Mouse (Mus musculus): ENCODE results near the gene Olfr640.

The Olfr640 gene

DNA sequence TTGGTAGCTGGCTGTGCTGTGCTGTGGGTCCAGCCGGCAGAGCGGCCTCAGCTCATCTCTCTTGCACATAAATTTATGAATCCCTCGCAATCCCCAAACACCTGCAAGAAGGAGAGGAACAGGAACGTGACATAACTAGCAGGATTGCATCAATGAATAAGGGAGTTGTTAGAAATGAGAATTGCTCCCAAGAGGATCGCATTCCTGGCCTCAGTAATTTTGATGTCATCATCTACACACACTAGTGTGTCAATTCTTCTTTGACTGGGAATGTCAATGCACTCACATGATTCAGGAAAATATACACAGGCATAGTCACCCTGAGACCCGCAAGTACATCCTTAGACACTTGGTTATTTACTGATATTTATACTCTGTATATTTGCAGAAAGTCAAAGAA is at the start of gene Olfr640:
Olfr640 (minus strand) TSS at position 101 of the 400 bp plus-strand sequence.
- no peak for DNase-seq (ENCODE audit: low spot score)

DNA sequence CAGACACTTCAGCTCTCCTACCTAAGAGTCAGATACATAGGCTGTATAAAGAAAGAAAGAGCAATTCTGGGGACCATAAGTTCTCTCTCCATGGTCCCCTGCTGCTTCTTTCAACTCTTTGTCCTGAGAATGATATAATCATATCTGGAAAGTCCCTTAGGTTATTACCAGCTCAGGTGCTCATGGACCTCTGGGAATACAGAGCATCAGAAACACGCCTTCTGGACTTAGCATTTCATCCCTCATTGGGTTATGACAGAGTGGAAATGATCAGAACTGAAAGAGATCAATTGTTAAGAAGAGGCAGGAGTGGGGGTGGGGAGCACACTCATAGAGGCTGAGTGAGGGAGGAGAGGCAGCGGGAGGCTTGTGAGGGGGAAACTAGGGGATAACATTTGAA is 46.4 kb upstream of the Olfr640 start, which contains the start of gene Olfr644:
Olfr644 (minus strand) TSS at position 101 of the 400 bp plus-strand sequence.
- DNase-seq (ENCODE audit: low spot score): no peak

DNA sequence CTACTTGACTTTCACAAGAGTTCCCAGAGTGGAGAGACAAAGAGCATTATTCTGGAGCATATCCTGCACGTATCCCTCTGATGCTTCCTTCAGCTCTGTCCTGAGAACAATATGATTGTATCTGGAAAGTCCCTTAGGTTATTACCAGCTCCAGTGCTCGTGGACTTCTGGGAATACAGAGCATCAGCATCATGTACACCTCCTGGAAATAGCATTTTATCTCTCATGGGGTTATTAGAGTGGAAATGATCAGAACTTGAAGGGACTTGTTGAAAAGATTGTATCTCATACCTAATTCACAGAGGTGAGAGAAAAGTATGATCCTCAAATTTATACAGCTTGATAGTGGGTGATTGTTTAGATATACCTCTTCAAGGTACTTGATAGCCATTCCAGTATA is 36.0 kb upstream of the Olfr640 start, which contains the start of gene 4930516K23Rik:
4930516K23Rik (minus strand) TSS at position 101 of the 400 bp plus-strand sequence.
- DNase-seq (ENCODE audit: low spot score): no peak

DNA sequence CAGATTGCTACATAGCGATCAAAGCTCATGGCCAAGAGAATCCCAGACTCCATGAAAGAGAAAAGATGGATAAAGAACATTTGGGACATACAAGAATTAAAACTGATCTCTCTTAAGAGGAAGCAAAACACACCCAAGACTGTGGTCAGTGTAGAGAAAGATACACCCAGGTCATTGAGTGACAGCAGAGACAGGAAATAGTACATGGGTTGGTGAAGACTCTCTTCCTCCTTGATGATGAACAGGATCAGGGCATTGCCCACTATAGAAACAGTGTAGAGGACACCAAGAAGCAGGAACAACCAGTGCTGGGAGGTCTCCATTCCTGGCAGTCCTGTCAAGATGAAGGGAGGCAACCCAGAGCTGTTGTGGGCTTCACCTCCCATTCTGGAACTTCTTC is 33.8 kb upstream of the Olfr640 start:
- DNase-seq (ENCODE audit: low spot score): no peak

DNA sequence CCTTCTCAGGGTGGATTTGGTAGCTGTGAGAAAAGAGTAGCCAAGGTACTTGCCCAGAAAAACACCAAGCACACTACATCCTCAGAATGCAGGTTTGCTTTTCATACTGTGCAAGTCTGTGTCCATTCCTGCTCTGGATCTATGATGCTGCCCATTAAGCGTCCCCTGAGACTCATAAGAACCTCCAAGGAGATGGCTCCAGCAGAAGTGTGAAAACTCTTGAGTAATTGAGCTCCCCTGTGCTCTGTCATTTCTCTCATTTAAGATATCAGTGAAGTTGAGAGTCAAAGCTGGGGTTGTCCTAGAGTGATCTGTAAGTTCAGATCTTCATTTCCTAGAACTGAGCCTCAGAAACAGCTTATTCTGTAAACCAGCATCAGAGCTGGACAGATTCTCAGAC is 27.2 kb upstream of the Olfr640 start, which contains the start of gene Olfr642:
Olfr642 (minus strand) TSS at position 101 of the 400 bp plus-strand sequence.
- no peak for DNase-seq (ENCODE audit: low spot score)

DNA sequence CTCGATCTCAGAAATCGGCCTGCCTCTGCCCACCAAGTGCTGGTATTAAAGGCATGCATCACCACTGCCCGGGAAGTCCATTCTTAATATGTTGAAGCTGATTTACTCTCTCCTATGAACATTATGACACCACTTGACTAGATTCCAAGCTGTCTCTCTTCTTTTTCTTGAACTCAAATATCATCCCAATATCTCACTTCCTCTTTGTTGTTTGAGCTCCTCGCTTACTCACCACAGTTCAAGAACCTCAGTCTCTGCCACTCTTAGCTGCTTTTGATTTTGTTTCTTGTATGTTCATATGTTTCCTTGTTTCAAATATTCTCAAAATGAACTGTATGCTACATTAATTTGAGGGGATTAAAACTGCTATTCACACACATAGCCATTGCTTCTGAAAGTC is 25.4 kb upstream of the Olfr640 start:
- DNase-seq (ENCODE audit: low spot score): no peak

DNA sequence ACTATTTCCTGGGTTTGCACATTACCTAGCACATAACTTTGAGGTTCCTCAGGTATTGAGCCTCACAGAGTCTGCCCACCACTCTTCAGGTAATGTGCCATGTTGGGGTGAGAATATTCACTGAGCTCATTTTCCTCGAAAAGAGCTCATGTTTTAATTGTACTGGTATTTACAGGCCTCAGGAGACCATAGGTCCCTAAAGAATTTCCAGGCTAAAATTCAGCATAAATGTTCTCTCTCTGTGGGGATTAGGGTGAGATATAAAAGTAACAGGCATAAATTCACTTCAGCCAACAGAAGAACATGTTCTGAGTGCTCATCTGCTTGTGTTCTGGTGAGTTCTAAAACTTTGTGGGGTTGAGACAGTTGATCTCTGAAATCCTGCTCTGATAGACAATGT is 9.8 kb upstream of the Olfr640 start, which contains the start of gene Olfr641:
Olfr641 (plus strand) TSS at position 301 of the 400 bp plus-strand sequence.
- DNase-seq (ENCODE audit: low spot score): no peak

DNA sequence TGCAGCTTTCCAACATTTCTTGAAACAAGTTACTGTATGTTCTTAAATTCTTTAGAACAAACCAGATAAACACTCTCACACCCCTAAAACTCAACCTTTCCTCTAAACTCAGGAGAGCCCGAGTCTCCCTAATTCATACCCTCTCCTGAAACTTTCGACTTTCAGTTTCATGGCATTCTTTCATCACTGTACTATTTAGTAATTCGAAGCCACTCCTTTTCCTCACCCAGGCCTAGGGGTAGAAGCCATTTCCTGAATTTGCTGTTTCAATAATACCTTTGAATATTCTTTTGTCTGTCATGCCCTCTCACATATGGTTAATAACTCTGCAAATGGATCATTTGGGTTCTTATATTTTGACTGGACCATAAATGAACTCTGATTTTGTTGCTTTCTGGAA is 1.6 kb upstream of the Olfr640 start:
- DNase-seq (ENCODE audit: low spot score): no peak

DNA sequence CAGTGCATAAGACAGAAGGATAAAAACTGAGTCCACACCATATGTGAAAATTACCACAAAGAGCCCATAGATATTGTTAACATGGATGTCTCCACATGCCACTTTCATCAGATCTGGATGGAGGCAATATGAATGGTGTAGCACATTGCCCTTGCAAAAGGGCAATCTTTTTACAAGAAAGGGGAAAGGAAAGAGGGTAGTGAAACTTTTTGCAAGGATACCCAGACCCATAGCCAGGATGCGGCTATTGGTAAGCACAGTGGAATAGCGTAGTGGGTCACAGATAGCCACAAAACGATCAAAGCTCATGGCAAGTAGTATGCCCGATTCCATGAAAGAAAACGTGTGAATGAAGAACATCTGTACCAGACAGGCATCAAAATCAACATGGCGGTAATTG is 3.7 kb downstream of the Olfr640 start:
- DNase-seq (ENCODE audit: low spot score): no peak

DNA sequence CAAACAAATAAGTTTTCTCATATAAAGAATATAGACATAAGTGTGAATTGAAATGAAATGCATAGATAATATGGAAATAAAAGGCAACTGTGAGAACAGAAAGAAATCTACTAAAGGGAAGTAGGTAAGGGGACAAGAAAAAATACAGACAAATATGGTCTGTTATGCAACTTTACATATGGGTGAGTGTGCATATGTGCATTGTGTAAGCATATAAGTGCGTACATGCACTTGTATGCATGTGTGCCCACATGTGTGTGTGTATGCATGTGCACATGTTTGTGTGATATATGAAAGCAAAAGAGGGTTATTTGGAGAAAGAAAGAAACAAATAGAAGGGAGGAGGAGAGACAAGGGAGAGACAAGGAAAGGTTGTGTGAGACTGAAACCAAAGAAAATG is 6.4 kb downstream of the Olfr640 start:
- no peak for DNase-seq (ENCODE audit: low spot score)

DNA sequence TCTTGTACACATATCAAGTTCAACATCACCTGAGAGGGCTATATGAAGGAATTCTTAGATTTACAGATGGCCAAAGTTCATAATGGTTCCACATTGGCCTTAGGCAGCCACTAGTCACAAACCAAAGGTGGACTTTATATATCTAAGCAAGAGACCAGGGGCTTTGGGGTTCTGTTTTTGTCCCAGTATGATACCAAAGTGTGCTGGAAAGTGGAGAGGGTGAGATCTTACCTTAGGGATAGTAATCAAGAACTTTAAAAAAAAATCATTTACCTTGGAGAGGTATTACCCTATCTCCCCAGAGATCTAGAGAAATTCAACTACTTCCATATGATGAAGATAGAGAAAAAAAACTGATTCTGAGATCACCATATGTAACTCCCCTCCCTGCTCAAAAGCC is 8.2 kb downstream of the Olfr640 start, which contains the start of gene Olfr639:
Olfr639 (minus strand) TSS at position 101 of the 400 bp plus-strand sequence.
- no peak for DNase-seq (ENCODE audit: low spot score)

DNA sequence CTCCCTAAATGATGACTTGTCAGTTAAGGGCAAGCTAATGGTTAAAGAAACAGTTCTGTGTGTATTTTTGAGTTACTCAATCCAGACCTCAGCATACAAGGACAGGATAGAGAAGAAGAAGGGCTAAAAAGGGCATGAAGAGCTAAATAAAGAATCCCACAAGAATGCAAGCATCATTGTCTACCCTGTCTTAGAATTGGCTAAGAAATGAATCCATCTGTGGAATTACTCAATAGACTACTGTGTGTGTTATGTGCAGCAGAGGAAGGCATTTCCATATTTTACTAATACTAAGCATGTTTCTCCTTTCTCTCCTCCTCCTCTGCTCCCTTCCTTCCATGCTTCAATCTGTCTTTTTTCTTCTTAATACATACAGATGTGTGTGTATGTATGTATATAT is 26.2 kb downstream of the Olfr640 start:
- no peak for DNase-seq (ENCODE audit: low spot score)

DNA sequence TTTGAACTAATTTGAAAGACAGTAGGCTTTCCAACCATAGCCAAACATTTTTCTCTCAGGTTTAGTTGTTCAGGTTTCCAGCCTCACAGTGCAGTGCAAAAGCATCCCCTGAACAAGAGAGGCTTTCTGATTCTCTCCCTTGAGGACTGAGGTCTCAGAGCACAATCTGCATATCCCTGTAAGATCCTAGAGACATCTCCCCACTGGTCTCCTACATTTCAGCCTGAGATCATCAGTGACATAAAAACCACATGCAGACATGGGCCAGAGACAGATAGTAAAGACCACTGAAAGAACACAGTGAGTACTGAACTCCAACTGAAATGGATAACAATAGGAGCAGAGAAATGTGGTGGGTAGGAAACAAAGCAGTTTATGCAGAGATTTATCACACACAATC is 26.9 kb downstream of the Olfr640 start, which contains the start of gene Olfr638:
Olfr638 (plus strand) TSS at position 301 of the 400 bp plus-strand sequence.
- DNase-seq (ENCODE audit: low spot score): no peak

DNA sequence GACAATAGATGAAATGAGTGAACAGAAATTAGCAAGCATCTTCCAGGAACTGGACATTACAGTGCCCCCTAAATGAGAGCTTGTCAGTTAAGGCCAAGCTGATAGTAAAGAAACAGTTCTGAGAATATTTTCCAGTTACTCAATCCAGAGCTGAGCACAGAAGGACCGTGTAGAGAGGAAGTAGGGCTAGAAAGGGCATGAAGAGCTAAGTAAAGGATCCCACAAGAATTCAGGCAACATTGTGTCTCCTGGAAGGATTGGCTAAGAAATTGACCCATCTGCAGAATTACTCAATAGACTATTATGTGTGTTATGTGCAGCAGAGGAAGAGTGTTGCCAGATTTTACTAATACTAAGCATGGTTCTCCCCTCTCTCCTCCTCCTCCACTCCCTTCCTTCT is 53.6 kb downstream of the Olfr640 start:
- DNase-seq (ENCODE audit: low spot score): no peak

DNA sequence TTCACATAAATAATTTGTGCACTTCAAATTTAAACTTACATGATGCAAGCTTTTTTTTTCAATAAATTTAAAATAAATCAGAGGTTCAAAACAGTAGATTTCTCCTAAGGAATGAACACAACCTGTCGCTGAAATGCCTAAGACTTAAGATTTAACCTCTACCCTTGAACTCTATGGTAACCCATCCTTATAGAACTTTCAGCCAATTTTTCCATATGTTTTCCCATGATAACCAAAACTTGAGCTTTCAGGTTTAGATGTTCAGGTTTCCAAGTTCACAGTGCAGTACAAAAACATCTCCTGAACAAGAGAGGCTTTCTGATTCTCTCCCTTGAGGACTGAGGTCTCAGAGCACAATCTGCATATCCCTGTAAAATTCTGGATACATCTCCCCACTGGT is 54.5 kb downstream of the Olfr640 start, which contains the start of gene Olfr635:
Olfr635 (plus strand) TSS at position 301 of the 400 bp plus-strand sequence.
- no peak for DNase-seq (ENCODE audit: low spot score)

Data from T-cell, adult 2 months (primary cell).